Mouse (Mus musculus) embryonic facial prominence, embryonic 15.5 days (tissue): ENCODE measurements around the gene Fgd3. TPM values are rescaled to one million over a fixed set of nuclear protein-coding genes. Genes with fewer than 3 reads are reported as not detected.

Experiments
- ATAC-seq: fragments of 200-750 bp; cut with Nextera tagmentation; 2 replicates; pipeline ENCODE4 v1.8.0; 2017; ENCODE audit warnings: low read depth, moderate TSS enrichment; ENCODE audit not compliant: insufficient number of reproducible peaks, low FRiP score, low TSS enrichment
- H3K27ac ChIP-seq: fragments of 300-500 bp; sonication (generic); replicated peaks from 2 replicates; pipeline ENCODE4 v1.5.1; 2015; ENCODE audit warnings: mild to moderate bottlenecking, inconsistent platforms
- H3K27me3 ChIP-seq: fragments of 300-500 bp; sonication (generic); 2 replicates; pipeline ENCODE4 v1.6.1; 2015; ENCODE audit warnings: inconsistent platforms
- H3K36me3 ChIP-seq: fragments of 300-500 bp; sonication (generic); 2 replicates; pipeline ENCODE4 v1.6.1; 2015; ENCODE audit warnings: mild to moderate bottlenecking, inconsistent platforms
- H3K4me1 ChIP-seq: fragments of 300-500 bp; sonication (generic); 2 replicates; pipeline ENCODE4 v1.6.1; 2015; ENCODE audit warnings: inconsistent platforms
- H3K4me2 ChIP-seq: fragments of 300-500 bp; sonication (generic); replicated peaks from 2 replicates; pipeline ENCODE4 v1.6.1; 2015; ENCODE audit warnings: mild to moderate bottlenecking, inconsistent platforms
- H3K4me3 ChIP-seq: fragments of 300-500 bp; sonication (generic); replicated peaks from 2 replicates; pipeline ENCODE4 v1.5.1; 2015; ENCODE audit warnings: mild to moderate bottlenecking, inconsistent platforms
- H3K9ac ChIP-seq: fragments of 300-500 bp; sonication (generic); 2 replicates; pipeline ENCODE4 v1.6.1; 2015; ENCODE audit warnings: inconsistent platforms
- H3K9me3 ChIP-seq: fragments of 300-500 bp; sonication (generic); replicated peaks from 2 replicates; pipeline ENCODE4 v1.6.1; 2016; ENCODE audit warnings: inconsistent platforms
- WGBS: fragments of 180-500 bp; shearing (Covaris S2); methylation state at CpG from one replicate; pipeline ENCODE4 v1.1.7; 2015; 5-methylcytosine and 5-hydroxymethylcytosine counted together
- polyA plus RNA-seq: library from polyadenylated mRNA; unstranded; fragments of >200 nt; fragmentation: Nextera tagmentation; extraction: Ambion mirVana; gene quantifications from 2 replicates; pipeline ENCODE4 v1.2.1, GENCODE M21; 2015

Fgd3 gene
- polyA plus RNA-seq, 1 experiment from 2014 or later: 0.65 TPM

GRCm38 (mm10) chr13:49355461-49356061 lies 35.5 kb upstream of the Fgd3 start:
- no peak overlapping the region for H3K27ac ChIP-seq
- no peak overlapping the region for H3K4me3 ChIP-seq
- peaks cover 14% of the 10 kb centered on the region for H3K4me1 ChIP-seq
- no peaks in the 10 kb centered on the region for H3K27me3 ChIP-seq
- WGBS: 76% methylated on average over 11 of the region's 11 CpGs
- no peak overlapping the region for H3K9ac ChIP-seq
- no peak for ATAC-seq
- no peak overlapping the region for H3K4me2 ChIP-seq
- no peaks in the 10 kb centered on the region for H3K9me3 ChIP-seq
- H3K36me3 ChIP-seq: peaks cover 13% of the 10 kb centered on the region; the same call in 1 of the 2 replicates

- no peak for ATAC-seq
- H3K9ac ChIP-seq: no peak overlapping the region
- 78% methylated on average over 5 of the region's 5 CpGs for WGBS
- no peaks in the 10 kb centered on the region for H3K9me3 ChIP-seq
- no peak overlapping the region for H3K27ac ChIP-seq
- no peak overlapping the region for H3K4me2 ChIP-seq
- H3K36me3 ChIP-seq: peaks cover 13% of the 10 kb centered on the region; the same call in 1 of the 2 replicates
- H3K27me3 ChIP-seq: no peaks in the 10 kb centered on the region
- no peak overlapping the region for H3K4me3 ChIP-seq
- peaks cover 14% of the 10 kb centered on the region for H3K4me1 ChIP-seq
Observed at GRCm38 (mm10) chr13:49353991-49354507, 33.9 kb upstream of the Fgd3 start.

- no peak for ATAC-seq
- Histone ChIP-seq H3K27me3 (no peaks in the 10 kb centered on the region), H3K4me2 (no peak overlapping the region), H3K4me1 (peaks cover 15% of the 10 kb centered on the region), H3K9me3 (no peaks in the 10 kb centered on the region), H3K9ac (no peak overlapping the region), H3K4me3 (no peak overlapping the region), H3K36me3 (peaks cover 13% of the 10 kb centered on the region; the same call in 1 of the 2 replicates), H3K27ac (no peak overlapping the region)
Observed at GRCm38 (mm10) chr13:49353422-49353821, 33.3 kb upstream of the Fgd3 start.

- ATAC-seq: peak; percentile 70
- H3K27me3 ChIP-seq: no peaks in the 10 kb centered on the region
- H3K4me2 ChIP-seq: no peak overlapping the region
- H3K27ac ChIP-seq: peak overlapping the region; percentile 17; the same call in 1 of the 2 replicates
- WGBS: 54% methylated on average over 3 of the region's 3 CpGs
- H3K9me3 ChIP-seq: no peaks in the 10 kb centered on the region
- H3K9ac ChIP-seq: no peak overlapping the region
- H3K4me3 ChIP-seq: no peak overlapping the region
- H3K4me1 ChIP-seq: peaks cover 19% of the 10 kb centered on the region
- H3K36me3 ChIP-seq: peaks cover 13% of the 10 kb centered on the region; the same call in 1 of the 2 replicates
Observed at GRCm38 (mm10) chr13:49352581-49353159, 32.6 kb upstream of the Fgd3 start.

- Histone ChIP-seq H3K9me3 (no peaks in the 10 kb centered on the region), H3K4me1 (peaks cover 25% of the 10 kb centered on the region), H3K9ac (no peak overlapping the region), H3K4me3 (no peak overlapping the region), H3K27ac (no peak overlapping the region), H3K4me2 (no peak overlapping the region), H3K36me3 (no peaks in the 10 kb centered on the region), H3K27me3 (no peaks in the 10 kb centered on the region)
- WGBS: 87% methylated on average over 6 of the region's 6 CpGs
- ATAC-seq: no peak
Observed at GRCm38 (mm10) chr13:49349836-49350505, 29.9 kb upstream of the Fgd3 start.

- H3K9ac ChIP-seq: no peak overlapping the region
- no peak overlapping the region for H3K4me2 ChIP-seq
- H3K4me3 ChIP-seq: no peak overlapping the region
- H3K36me3 ChIP-seq: no peaks in the 10 kb centered on the region
- H3K4me1 ChIP-seq: peaks cover 30% of the 10 kb centered on the region
- no peak for ATAC-seq
- H3K27ac ChIP-seq: no peak overlapping the region
- no peaks in the 10 kb centered on the region for H3K27me3 ChIP-seq
- no peaks in the 10 kb centered on the region for H3K9me3 ChIP-seq
- 86% methylated on average over 4 of the region's 4 CpGs for WGBS
Observed at GRCm38 (mm10) chr13:49349335-49349734, 29.2 kb upstream of the Fgd3 start.

GRCm38 (mm10) chr13:49348522-49348921 lies 28.4 kb upstream of the Fgd3 start:
- peaks cover 36% of the 10 kb centered on the region for H3K4me1 ChIP-seq
- H3K36me3 ChIP-seq: no peaks in the 10 kb centered on the region
- H3K9me3 ChIP-seq: no peaks in the 10 kb centered on the region
- no peak for ATAC-seq
- H3K27me3 ChIP-seq: no peaks in the 10 kb centered on the region
- H3K9ac ChIP-seq: no peak overlapping the region
- 86% methylated on average over 2 of the region's 2 CpGs for WGBS
- no peak overlapping the region for H3K4me3 ChIP-seq
- H3K4me2 ChIP-seq: no peak overlapping the region
- no peak overlapping the region for H3K27ac ChIP-seq

GRCm38 (mm10) chr13:49345476-49345875 lies 25.4 kb upstream of the Fgd3 start:
- Histone ChIP-seq H3K4me1 (peaks cover 42% of the 10 kb centered on the region), H3K36me3 (no peaks in the 10 kb centered on the region), H3K27ac (no peak overlapping the region), H3K9ac (no peak overlapping the region), H3K4me3 (no peak overlapping the region), H3K27me3 (no peaks in the 10 kb centered on the region), H3K9me3 (no peaks in the 10 kb centered on the region), H3K4me2 (no peak overlapping the region)
- ATAC-seq: no peak
- WGBS: 73% methylated on average over 2 of the region's 2 CpGs

- Histone ChIP-seq H3K4me3 (no peak overlapping the region), H3K4me1 (peaks cover 45% of the 10 kb centered on the region), H3K4me2 (no peak overlapping the region), H3K27ac (0 out of 2 replicates have a peak overlapping the region, but pooled peaks have one; percentile 1), H3K27me3 (no peaks in the 10 kb centered on the region), H3K9ac (no peak overlapping the region), H3K9me3 (no peaks in the 10 kb centered on the region), H3K36me3 (no peaks in the 10 kb centered on the region)
- WGBS: 82% methylated on average over 8 of the region's 8 CpGs
- no peak for ATAC-seq
Observed at GRCm38 (mm10) chr13:49344567-49344966, 24.5 kb upstream of the Fgd3 start.

GRCm38 (mm10) chr13:49342723-49343100 lies 22.6 kb upstream of the Fgd3 start:
- H3K27ac ChIP-seq: peak overlapping the region; percentile 39; the same call in 1 of the 2 replicates
- 0 out of 2 replicates have a peak overlapping the region, but pooled peaks have one; percentile 97 for H3K9ac ChIP-seq
- H3K4me3 ChIP-seq: peak overlapping the region; percentile 96
- peaks cover 44% of the 10 kb centered on the region for H3K4me1 ChIP-seq
- H3K4me2 ChIP-seq: peak overlapping the region; percentile 76
- H3K27me3 ChIP-seq: no peaks in the 10 kb centered on the region
- no peak for ATAC-seq
- no peaks in the 10 kb centered on the region for H3K9me3 ChIP-seq
- no peaks in the 10 kb centered on the region for H3K36me3 ChIP-seq

- WGBS: 4% methylated on average over 25 of the region's 25 CpGs
- H3K27ac ChIP-seq: peak overlapping the region; percentile 63
- peak overlapping the region; percentile 96 for H3K4me3 ChIP-seq
- H3K4me2 ChIP-seq: peak overlapping the region; percentile 76
- no peaks in the 10 kb centered on the region for H3K9me3 ChIP-seq
- H3K4me1 ChIP-seq: peaks cover 44% of the 10 kb centered on the region
- ATAC-seq: no peak
- peak overlapping the region; percentile 97 for H3K9ac ChIP-seq
- H3K36me3 ChIP-seq: no peaks in the 10 kb centered on the region
- no peaks in the 10 kb centered on the region for H3K27me3 ChIP-seq
Observed at GRCm38 (mm10) chr13:49341831-49342722, 22.0 kb upstream of the Fgd3 start.
